Mouse (Mus musculus) heart, embryonic 16.5 days (tissue): ENCODE data around the gene Arpc2. TPM values are rescaled to one million over a fixed set of nuclear protein-coding genes. Genes with fewer than 3 reads are reported as not detected.

Source experiments
- ATAC-seq: fragments of 200-750 bp; cut with Nextera tagmentation; replicated peaks from 2 replicates; pipeline ENCODE4 v1.8.0; 2017; ENCODE audit warnings: moderate number of reproducible peaks; ENCODE audit not compliant: insufficient read depth, low FRiP score; ENCODE audit errors: extremely low read depth
- H3K27ac ChIP-seq: fragments of 300-500 bp; sonication (generic); 2 replicates; pipeline ENCODE4 v1.5.1; 2014; ENCODE audit warnings: mild to moderate bottlenecking, low read length, control low read depth, moderate library complexity
- H3K27me3 ChIP-seq: fragments of 300-500 bp; sonication (generic); 2 replicates; pipeline ENCODE4 v1.6.1; 2014; ENCODE audit warnings: low read length, mixed read lengths; ENCODE audit not compliant: control insufficient read depth, insufficient read depth
- H3K36me3 ChIP-seq: fragments of 300-500 bp; sonication (generic); 2 replicates; pipeline ENCODE4 v1.6.1; 2014; ENCODE audit not compliant: control insufficient read depth, insufficient read depth
- H3K4me1 ChIP-seq: fragments of 300-500 bp; sonication (generic); 2 replicates; pipeline ENCODE4 v1.6.1; 2014; ENCODE audit warnings: low read length, mixed read lengths; ENCODE audit not compliant: control insufficient read depth, insufficient read depth
- H3K4me2 ChIP-seq: fragments of 300-500 bp; sonication (generic); 2 replicates; pipeline ENCODE4 v1.6.1; 2014; ENCODE audit warnings: low read depth, mild to moderate bottlenecking, control low read depth, low read length
- H3K4me3 ChIP-seq: fragments of 300-500 bp; sonication (generic); 2 replicates; pipeline ENCODE4 v1.5.1; 2014; ENCODE audit warnings: mild to moderate bottlenecking, control low read depth, low read length
- H3K9ac ChIP-seq: fragments of 300-500 bp; sonication (generic); 2 replicates; pipeline ENCODE4 v1.6.1; 2014; ENCODE audit warnings: low read length, control low read depth
- H3K9me3 ChIP-seq: fragments of 300-500 bp; sonication (generic); replicated peaks from 2 replicates; pipeline ENCODE4 v1.6.1; 2016; ENCODE audit warnings: low read length; ENCODE audit not compliant: control insufficient read depth
- WGBS: fragments of 180-500 bp; shearing (Covaris S2); extraction: QIAGEN DNeasy Blood & Tissue Kit; methylation state at CpG from one replicate; pipeline ENCODE4 v1.1.7; 2014; 5-methylcytosine and 5-hydroxymethylcytosine counted together
- microRNA counts: library from miRNA; unstranded; fragments of <30 nt; microRNA quantifications from one replicate; lab custom pipeline; 2016
- microRNA-seq: library from miRNA; unstranded; fragments of <30 nt; microRNA quantifications from one replicate; pipeline ENCODE4, GENCODE M21; 2017
- polyA plus RNA-seq: library from polyadenylated mRNA; unstranded; fragments of >200 nt; fragmentation: Nextera tagmentation; extraction: Ambion mirVana; gene quantifications from 2 replicates; pipeline ENCODE4 v1.2.1, GENCODE M21; 2015

Gene Arpc2
- polyA plus RNA-seq, 1 experiment from 2014 or later: 472 TPM

DNA sequence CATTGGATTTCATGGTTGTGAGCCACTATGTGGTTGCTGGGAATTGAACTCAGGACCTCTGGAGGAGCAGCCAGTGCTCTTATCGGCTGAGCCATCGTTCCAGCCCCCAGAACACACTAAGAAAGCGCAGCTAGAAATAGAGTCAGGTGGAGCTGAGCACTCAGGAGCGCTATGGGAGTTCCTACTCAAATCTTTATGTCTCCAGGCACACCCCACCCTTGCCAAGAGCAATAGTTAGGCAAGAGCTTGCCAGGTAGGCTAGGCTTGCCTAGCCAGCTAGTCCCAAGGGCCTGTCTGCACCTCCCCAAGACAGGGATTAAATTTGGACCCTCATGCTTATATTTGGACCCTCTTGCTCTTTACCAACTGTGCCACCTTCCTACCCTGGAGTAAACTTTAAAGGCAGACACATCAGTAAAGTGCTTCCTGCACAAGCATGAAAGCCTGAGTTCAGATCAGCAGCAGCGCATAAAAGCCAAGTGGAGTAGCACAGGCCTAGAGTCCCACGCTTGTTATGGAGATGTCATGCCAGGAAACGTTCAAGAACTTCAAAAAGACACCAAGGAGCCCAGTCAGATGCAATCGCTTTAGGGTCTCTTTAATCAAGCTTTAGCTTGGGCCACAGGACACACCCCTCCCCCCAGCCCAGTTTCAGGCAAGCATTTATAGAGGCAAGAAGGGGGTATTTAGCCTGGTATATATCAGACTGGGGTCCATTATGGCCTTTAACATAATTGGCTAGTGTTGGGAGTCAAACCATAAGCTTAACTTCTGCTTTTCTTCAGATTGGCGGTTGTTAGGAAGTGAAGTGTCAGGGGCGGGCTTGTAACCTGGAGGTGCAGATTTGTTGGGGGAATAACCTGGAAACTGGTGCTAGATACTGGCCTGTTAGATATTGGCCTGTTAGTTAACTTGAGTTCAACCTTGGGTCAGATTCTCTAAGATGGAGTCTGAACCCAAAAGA is 72.4 kb downstream of the Arpc2 start:
- Histone ChIP-seq H3K27ac (no peak overlapping the region), H3K36me3 (no peaks in the 10 kb centered on the region), H3K9ac (no peak overlapping the region), H3K27me3 (no peaks in the 10 kb centered on the region), H3K4me1 (peaks cover 27% of the 10 kb centered on the region), H3K4me3 (no peak overlapping the region), H3K4me2 (no peak overlapping the region), H3K9me3 (no peaks in the 10 kb centered on the region)
- WGBS: 78% methylated on average over 10 of the region's 10 CpGs
- ATAC-seq: no peak

DNA sequence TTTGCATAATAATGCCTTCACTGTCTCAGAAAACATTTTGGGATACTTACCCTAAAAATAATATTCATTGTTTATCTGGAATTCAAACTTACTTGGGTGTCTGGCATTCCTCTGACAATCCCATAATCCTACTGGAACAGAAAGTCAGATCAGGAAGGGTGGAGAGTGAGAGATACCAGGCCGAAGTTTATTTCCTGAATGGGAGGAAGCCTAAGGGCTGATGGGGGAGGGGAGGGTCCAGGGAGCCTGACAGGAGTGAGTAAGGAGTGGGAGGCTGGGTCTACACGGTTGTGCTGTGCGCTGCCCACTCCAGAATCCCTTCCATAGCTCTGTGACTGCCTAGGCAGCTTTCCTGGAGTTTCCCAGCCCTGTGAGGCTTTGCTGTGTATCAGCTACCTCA is 73.9 kb downstream of the Arpc2 start:
- 0 out of 2 replicates have a peak, but pooled peaks have one; percentile 34 for ATAC-seq
- H3K27me3 ChIP-seq: no peaks in the 10 kb centered on the region
- H3K9ac ChIP-seq: no peak overlapping the region
- no peaks in the 10 kb centered on the region for H3K9me3 ChIP-seq
- H3K4me1 ChIP-seq: peaks cover 27% of the 10 kb centered on the region
- H3K4me2 ChIP-seq: no peak overlapping the region
- H3K36me3 ChIP-seq: no peaks in the 10 kb centered on the region
- no peak overlapping the region for H3K4me3 ChIP-seq
- peak overlapping the region; percentile 51 for H3K27ac ChIP-seq
- 17% methylated on average over 3 of the region's 3 CpGs for WGBS

DNA sequence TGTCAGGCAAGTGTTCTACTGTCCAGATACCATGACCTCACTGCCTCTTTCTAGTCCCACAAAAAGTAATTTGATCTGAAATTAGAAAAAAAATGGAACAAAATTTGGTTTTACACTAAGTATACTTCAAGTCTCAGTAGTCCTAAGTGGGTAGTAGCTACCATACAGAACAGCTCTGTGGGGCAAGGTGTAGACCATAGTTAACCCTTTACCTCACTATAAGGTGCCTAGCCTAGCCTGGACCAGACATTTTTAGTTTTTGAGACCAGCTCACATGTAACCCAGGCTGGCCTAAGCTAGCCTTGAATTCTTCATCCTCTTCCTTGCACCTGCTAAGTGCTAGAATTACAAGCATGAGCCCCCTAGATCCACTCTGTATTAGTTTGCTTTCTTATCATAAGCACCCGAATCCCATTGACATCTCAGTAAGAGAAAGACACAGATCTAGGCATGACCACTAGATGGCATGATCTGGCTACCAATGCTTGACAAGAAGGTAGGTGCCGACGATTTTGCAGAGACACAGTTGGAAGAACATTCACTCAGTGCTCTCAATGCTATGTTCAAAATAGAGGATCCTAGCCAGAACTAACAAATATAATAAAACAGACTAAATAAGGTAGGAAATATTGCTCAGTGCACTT is 77.3 kb downstream of the Arpc2 start:
- Histone ChIP-seq H3K4me2 (no peak overlapping the region), H3K4me3 (no peak overlapping the region), H3K9me3 (no peaks in the 10 kb centered on the region), H3K27ac (peak overlapping the region; percentile 28; the same call in 1 of the 2 replicates), H3K9ac (no peak overlapping the region), H3K27me3 (no peaks in the 10 kb centered on the region), H3K4me1 (peaks cover 26% of the 10 kb centered on the region), H3K36me3 (no peaks in the 10 kb centered on the region)
- peak; percentile 38 for ATAC-seq
- WGBS: under 1% methylated on average over 3 of the region's 3 CpGs

GRCm38 (mm10) chr1:74314796-74315195 is 78.9 kb downstream of the Arpc2 start:
- Histone ChIP-seq H3K4me1 (peaks cover 19% of the 10 kb centered on the region), H3K4me2 (no peak overlapping the region), H3K27ac (no peak overlapping the region), H3K9ac (no peak overlapping the region), H3K4me3 (no peak overlapping the region), H3K27me3 (no peaks in the 10 kb centered on the region), H3K9me3 (no peaks in the 10 kb centered on the region), H3K36me3 (no peaks in the 10 kb centered on the region)
- WGBS: 73% methylated on average over 3 of the region's 3 CpGs
- ATAC-seq: no peak

DNA sequence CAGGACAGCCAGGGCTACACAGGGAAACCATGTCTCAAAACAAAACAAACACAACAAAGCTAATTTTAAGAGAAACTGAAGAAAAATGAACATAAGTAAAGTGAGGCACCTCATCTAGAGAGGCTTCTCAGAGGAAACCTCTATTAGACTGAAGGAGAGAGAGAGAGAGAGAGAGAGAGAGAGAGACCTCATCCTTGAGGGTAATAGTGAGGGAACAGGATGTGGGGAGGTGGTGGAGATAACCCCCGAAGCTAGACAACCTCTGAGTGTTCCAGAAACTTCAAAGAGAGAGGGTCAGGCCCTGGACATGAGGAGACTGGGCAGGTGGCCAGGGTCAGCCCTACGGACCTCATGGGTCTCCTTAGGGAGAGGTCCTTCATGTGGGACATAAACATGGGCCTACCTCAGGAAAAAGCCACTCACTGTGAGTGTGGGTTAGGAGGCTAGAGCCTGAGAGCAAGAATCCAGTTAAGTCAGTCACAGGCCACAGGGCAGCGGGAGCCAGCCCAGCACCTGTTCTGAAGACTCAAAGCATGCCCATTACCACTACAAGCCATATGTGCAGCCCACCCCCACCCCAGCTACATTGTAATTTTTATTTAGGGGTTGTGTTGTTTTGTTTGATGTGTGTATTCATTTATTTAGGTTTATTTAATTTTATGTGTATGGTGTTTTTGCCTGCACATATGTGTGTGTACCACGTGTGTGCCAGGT is 80.4 kb downstream of the Arpc2 start:
- ATAC-seq: no peak
- Histone ChIP-seq H3K36me3 (no peaks in the 10 kb centered on the region), H3K4me1 (peaks cover 21% of the 10 kb centered on the region), H3K9ac (no peak overlapping the region), H3K4me2 (no peak overlapping the region), H3K27ac (no peak overlapping the region), H3K9me3 (no peaks in the 10 kb centered on the region), H3K4me3 (no peak overlapping the region), H3K27me3 (no peaks in the 10 kb centered on the region)
- 63% methylated on average over 4 of the region's 4 CpGs for WGBS

MicroRNAs encoded within 50 kb of the gene (microRNA counts, 519-probe panel; counts per million panel counts)
- 2,113 counts per million, percentile 27 among the panel's probes with 10 or more counts for microRNA mmu-miR-1928 (lab: Ali Mortazavi, UCI)

Small RNA genes lying within 50 kb of the gene (microRNA-seq; reads per million reads assigned to microRNA genes)
- gene Mir1928: not detected

Other genes starting within 250 kb of the Arpc2 start
- gene Tns1, start 111.6 kb upstream of the Arpc2 start, polyA plus RNA-seq: 120 and 144 TPM in 2 replicates
- 0.45 and 0.91 TPM in 2 replicates for gene Rufy4, start 110.5 kb upstream of the Arpc2 start, polyA plus RNA-seq
- 0.19 and 0.41 TPM in 2 replicates for gene Cxcr2, start 82.1 kb upstream of the Arpc2 start, polyA plus RNA-seq
- not detected in 2 replicates for gene Cxcr1, start 41.5 kb upstream of the Arpc2 start, polyA plus RNA-seq
- 0.22 and 0.30 TPM in 2 replicates for gene Gpbar1, start 42.5 kb downstream of the Arpc2 start, polyA plus RNA-seq
- gene Aamp, start 48.7 kb downstream of the Arpc2 start, polyA plus RNA-seq: 214 and 223 TPM in 2 replicates
- gene Pnkd, start 48.8 kb downstream of the Arpc2 start, polyA plus RNA-seq: 314 and 324 TPM in 2 replicates
- gene Tmbim1, start 69.5 kb downstream of the Arpc2 start, polyA plus RNA-seq: 51.2 and 51.4 TPM in 2 replicates
- gene Catip, start 126.0 kb downstream of the Arpc2 start, polyA plus RNA-seq: 0.62 and 1.1 TPM in 2 replicates
- gene Slc11a1, start 139.1 kb downstream of the Arpc2 start, polyA plus RNA-seq: 3.4 and 4.3 TPM in 2 replicates
- gene Ctdsp1, start 155.4 kb downstream of the Arpc2 start, polyA plus RNA-seq: 64.6 and 66.7 TPM in 2 replicates
- 0.37 and 1.7 TPM in 2 replicates for gene Vil1, start 173.3 kb downstream of the Arpc2 start, polyA plus RNA-seq